Mouse (Mus musculus) layer of hippocampus, adult 11-12 months (tissue): ENCODE data around the gene Hus1.
A peak's percentile ranks its signal among the peaks of the same experiment; 100 is the strongest.

Source experiments
- DNase-seq: peaks from one replicate; pipeline ENCODE4 v3.0.0; 2022; ENCODE audit warnings: low spot score

Hus1 gene

DNA sequence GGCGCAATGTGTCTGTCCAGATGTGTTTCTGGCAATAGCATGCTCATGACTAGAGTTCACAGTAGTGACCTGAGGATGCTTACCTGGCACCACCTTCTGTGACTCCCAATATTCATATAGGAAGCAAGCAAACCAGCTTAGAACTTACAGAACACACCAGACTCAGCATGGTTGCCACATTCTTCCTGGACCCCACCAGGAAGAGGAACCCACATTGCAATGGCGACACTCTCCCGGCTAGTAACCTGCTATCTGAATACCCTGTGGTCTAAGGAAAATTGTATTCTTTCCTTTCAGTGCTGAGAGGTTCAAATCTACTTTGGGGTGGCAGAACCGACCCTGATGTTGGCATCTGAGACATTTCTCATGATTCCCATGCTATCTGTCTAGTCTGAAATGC is 32.8 kb downstream of the Hus1 start:
- no peak for DNase-seq

DNA sequence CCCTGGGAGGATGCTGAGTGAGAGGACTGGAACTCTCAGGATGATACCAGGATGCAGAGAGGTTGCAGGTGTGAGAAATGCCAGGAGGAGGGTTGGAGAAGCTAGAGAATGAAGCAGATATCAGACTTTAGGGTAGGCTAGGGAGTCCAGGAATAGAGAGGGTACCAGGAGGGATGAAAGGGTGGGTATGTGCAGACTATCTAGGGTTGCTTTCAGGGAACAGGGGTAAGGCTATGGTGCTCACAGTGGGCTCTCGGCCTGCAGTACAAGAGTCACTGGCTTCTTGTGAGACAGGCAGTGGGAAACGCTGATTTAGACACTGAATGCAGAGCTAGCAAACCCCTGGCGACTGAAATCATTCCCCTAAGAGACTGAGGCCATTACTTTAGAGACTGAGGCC is 37.8 kb downstream of the Hus1 start, which contains the start of gene Pkd1l1:
Gene Pkd1l1, minus strand, starts transcription at position 101 of the 400 bp plus-strand sequence.
- DNase-seq, result no peak

- no peak for DNase-seq
These were observed 38.9 kb downstream of the Hus1 start for GRCm38 (mm10) chr11:8972093-8972492.

DNA sequence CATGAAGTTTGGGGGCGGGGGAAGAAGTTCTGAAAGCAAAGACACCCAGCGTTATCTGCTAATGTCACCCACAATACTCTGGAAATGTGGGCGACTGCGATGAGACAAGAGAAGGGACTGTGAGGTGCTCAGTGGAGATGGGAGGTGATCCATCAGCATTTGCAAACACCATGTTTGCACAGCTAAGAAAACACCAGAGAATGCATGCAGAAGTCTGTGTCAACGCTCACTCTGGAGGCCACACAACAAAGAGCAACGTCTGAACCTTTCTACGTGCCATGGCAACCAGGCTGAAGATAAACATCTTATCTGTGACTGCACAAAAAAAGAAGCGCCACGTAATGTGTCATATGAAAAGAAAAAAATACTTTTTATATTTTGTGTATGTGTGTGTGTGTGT is 40.5 kb downstream of the Hus1 start:
- no peak for DNase-seq

DNA sequence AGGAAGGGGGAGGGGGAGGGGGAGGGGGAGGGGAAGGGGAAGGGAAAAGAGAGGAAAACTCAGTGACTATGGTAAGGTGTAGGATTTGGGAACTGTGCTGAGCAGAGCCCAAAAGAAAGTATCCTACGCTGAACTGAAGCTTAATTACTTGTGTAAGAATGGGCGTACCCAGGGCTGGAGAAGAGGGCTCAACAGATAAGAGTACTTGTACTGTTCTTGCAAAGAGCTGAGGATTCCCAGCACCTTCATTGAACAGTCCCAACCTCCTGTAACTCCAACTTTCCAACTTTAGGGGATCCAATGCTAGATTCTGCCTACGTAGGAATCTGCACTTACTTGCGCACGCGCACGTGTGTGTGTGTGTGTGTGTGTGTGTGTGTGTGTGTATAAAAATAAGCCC is 42.9 kb downstream of the Hus1 start:
- no peak for DNase-seq

DNA sequence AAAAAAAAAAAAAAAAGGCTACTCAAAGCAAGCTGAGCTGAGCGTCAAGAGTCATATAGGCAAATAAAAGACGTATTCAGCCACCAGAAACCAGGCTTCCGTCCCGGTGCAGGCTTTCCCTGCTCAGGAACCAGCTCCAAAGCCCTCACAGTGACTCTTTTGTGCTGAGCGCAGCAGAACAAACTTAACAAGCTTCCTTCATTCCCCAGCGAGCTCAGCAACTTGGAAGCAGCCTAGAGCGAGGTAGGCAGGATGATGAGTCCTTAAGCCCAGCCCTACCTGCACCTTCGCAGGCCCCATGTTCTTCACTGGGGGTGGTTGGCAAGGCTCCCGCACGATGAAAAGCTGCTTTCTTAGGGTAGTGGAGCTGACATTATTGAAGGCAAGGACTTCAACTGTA is 52.4 kb downstream of the Hus1 start:
- DNase-seq, result peak; percentile 37

DNA sequence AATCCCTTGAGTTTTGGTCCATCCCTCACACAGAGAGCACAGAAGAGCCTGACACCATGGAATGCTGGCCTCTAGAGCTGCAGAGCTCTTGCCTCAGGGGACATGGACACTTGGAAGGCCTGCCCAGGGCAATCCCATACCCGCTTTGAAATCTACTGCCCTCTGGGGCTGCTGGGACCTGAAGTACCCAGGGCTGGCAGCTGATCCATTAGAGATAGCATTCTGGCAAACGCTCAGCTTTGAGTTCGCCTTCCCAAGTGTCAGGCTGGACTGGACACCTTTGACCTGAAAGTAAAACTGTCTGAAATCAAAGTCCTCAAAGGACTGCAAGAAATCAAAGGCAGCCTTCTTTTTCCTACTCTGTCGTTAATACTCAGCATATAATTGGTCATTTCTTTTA is 52.9 kb downstream of the Hus1 start:
- DNase-seq, result no peak

DNA sequence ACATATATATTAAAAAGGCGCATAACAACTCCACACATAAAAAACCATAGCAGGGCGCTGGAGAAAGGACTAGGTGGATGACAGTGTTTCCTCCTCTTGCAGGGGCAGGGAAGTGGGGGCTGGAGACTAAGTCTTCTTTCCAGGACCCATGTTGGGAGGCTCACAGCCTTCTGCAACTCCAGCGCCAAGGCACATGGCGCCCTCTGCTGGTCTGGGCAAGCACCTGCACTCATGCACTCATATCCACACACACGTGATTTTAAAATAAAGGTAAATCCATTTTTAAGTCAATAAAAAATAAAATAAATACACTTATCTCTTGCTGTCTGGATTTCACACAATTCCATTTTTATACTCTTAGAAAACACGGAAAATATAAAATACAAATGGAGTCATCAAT is 54.0 kb downstream of the Hus1 start:
- DNase-seq, result no peak

DNA sequence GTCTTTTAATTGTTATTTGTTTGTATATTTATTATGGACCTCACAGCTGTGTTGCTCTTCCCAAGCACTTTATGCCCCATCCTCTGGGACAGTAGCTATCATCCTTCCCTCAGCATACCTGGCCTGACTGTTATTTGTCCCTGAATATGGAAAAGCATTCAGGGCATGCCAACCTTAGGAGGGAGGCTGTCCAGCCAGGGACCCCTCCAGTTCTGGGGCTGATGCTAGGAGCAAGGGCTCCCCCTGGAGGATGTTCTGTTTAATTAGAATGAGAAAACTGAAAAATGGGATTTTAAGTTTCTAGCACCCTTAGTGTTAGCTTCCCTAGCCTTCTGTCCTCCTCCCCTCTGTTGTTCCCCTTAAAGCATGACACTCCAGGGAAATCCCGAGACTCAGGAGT is 55.3 kb downstream of the Hus1 start:
- peak; percentile 38 for DNase-seq

- no peak for DNase-seq
These were observed 61.1 kb downstream of the Hus1 start for GRCm38 (mm10) chr11:8949765-8950430.

DNA sequence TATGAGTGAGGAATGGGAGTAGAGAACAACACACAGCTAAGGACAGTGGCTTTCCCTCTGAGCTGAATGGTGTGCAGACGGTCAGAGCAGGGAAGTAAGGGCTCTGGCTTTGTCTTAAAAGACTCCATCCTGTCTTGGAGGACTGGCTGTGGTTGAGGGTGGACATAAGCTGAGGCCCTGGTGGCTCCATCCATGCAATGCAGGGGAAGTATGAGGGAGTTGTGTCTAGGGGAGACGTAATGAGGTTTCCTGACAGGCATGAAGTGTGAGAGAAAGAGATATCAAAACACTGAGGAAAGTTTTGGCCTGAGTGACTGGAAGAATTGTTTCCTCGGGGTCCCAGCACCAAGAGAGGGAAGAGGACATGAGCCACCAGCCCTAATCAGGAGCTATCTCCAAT is 62.1 kb downstream of the Hus1 start:
- DNase-seq, result no peak

DNA sequence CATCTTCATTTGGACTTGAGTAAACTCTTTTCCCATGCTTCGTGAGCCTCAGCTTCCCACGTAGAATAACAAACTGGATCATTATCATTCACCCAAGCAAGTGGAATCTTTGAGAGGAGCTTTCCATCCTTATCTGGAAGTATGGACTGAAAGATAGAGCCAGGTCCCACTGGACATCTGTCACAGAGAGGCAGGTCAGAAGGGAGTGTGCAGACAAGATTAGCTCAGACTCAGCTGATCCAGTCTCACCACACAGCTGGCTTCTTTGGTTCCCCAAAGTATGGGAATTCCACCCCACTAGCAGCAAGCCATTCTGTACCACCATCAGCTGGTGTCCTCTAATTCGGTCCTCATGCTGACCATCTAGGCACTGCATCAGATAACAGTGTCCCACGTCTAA is 66.9 kb downstream of the Hus1 start:
- DNase-seq, result no peak
